Mouse (Mus musculus) limb, embryonic 12.5 days (tissue): ENCODE data around the gene Nit2. TPM values are rescaled to one million over a fixed set of nuclear protein-coding genes. Genes with fewer than 3 reads are reported as not detected.

ENCODE experiments used
- ATAC-seq: fragments of 200-750 bp; cut with Nextera tagmentation; 2 replicates; pipeline ENCODE4 v1.8.0; 2017; ENCODE audit warnings: low read depth, moderate TSS enrichment; ENCODE audit not compliant: insufficient number of reproducible peaks, insufficient read depth, low FRiP score, low TSS enrichment
- H3K27ac ChIP-seq: fragments of 300-500 bp; sonication (generic); 2 replicates; pipeline ENCODE4 v1.5.1; 2016; ENCODE audit warnings: mild to moderate bottlenecking, moderate library complexity
- H3K27me3 ChIP-seq: fragments of 300-500 bp; sonication (generic); 2 replicates; pipeline ENCODE4 v1.6.1; 2016; ENCODE audit warnings: mild to moderate bottlenecking, moderate library complexity
- H3K36me3 ChIP-seq: fragments of 300-500 bp; sonication (generic); 2 replicates; pipeline ENCODE4 v1.6.1; 2016; ENCODE audit warnings: mild to moderate bottlenecking, moderate library complexity
- H3K4me1 ChIP-seq: fragments of 300-500 bp; sonication (generic); replicated peaks from 2 replicates; pipeline ENCODE4 v1.6.1; 2016
- H3K4me2 ChIP-seq: fragments of 300-500 bp; sonication (generic); 2 replicates; pipeline ENCODE4 v1.6.1; 2016; ENCODE audit warnings: mild to moderate bottlenecking, moderate library complexity
- H3K4me3 ChIP-seq: fragments of 300-500 bp; sonication (generic); replicated peaks from 2 replicates; pipeline ENCODE4 v1.5.1; 2016; ENCODE audit warnings: mild to moderate bottlenecking
- H3K9ac ChIP-seq: fragments of 300-500 bp; sonication (generic); replicated peaks from 2 replicates; pipeline ENCODE4 v1.6.1; 2016; ENCODE audit warnings: mild to moderate bottlenecking, moderate library complexity
- H3K9me3 ChIP-seq: fragments of 300-500 bp; sonication (generic); 2 replicates; pipeline ENCODE4 v1.6.1; 2016; ENCODE audit warnings: mild to moderate bottlenecking, moderate library complexity
- WGBS: fragments of 180-500 bp; shearing (Covaris S2); methylation state at CpG from one replicate; pipeline ENCODE4 v1.1.7; 2016; 5-methylcytosine and 5-hydroxymethylcytosine counted together
- polyA plus RNA-seq: library from polyadenylated mRNA; unstranded; fragments of >200 nt; fragmentation: Nextera tagmentation; extraction: Ambion mirVana; gene quantifications from 2 replicates; pipeline ENCODE4 v1.2.1, GENCODE M21; 2016

Nit2 gene
- polyA plus RNA-seq, 1 experiment from 2014 or later, result 78.4 TPM

GRCm38 (mm10) chr16:57162841-57163240 is 4.3 kb downstream of the Nit2 start:
- Histone ChIP-seq H3K4me1 (no peaks in the 10 kb centered on the region; the same call in none of the 2 replicates), H3K4me3 (no peak overlapping the region), H3K4me2 (no peak overlapping the region), H3K27ac (no peak overlapping the region), H3K27me3 (no peaks in the 10 kb centered on the region), H3K9me3 (no peaks in the 10 kb centered on the region), H3K9ac (no peak overlapping the region), H3K36me3 (peaks cover 65% of the 10 kb centered on the region)
- ATAC-seq, result no peak
- 90% methylated on average over 5 of the region's 5 CpGs for WGBS

GRCm38 (mm10) chr16:57159835-57160234 is 7.3 kb downstream of the Nit2 start:
- WGBS, result 69% methylated on average over 7 of the region's 7 CpGs
- H3K4me3 ChIP-seq, result no peak overlapping the region
- H3K27ac ChIP-seq, result no peak overlapping the region
- H3K36me3 ChIP-seq, result peaks cover 85% of the 10 kb centered on the region
- H3K9ac ChIP-seq, result no peak overlapping the region
- H3K9me3 ChIP-seq, result no peaks in the 10 kb centered on the region
- no peaks in the 10 kb centered on the region for H3K27me3 ChIP-seq
- ATAC-seq, result no peak
- no peak overlapping the region for H3K4me2 ChIP-seq
- no peaks in the 10 kb centered on the region for H3K4me1 ChIP-seq

- no peaks in the 10 kb centered on the region for H3K4me1 ChIP-seq
- ATAC-seq, result no peak
- no peak overlapping the region for H3K27ac ChIP-seq
- H3K4me3 ChIP-seq, result no peak overlapping the region
- no peaks in the 10 kb centered on the region for H3K9me3 ChIP-seq
- no peaks in the 10 kb centered on the region for H3K27me3 ChIP-seq
- peaks cover 90% of the 10 kb centered on the region for H3K36me3 ChIP-seq
- H3K9ac ChIP-seq, result no peak overlapping the region
- WGBS, result 84% methylated on average over 4 of the region's 4 CpGs
- no peak overlapping the region for H3K4me2 ChIP-seq
Measured at GRCm38 (mm10) chr16:57157728-57158127, 9.4 kb downstream of the Nit2 start.

- H3K9me3 ChIP-seq, result no peaks in the 10 kb centered on the region
- no peak overlapping the region for H3K9ac ChIP-seq
- H3K36me3 ChIP-seq, result peaks cover 91% of the 10 kb centered on the region
- no peaks in the 10 kb centered on the region for H3K27me3 ChIP-seq
- no peak overlapping the region for H3K4me2 ChIP-seq
- H3K4me1 ChIP-seq, result no peaks in the 10 kb centered on the region
- 91% methylated on average over 4 of the region's 4 CpGs for WGBS
- ATAC-seq, result no peak
- no peak overlapping the region for H3K4me3 ChIP-seq
- no peak overlapping the region for H3K27ac ChIP-seq
Measured at GRCm38 (mm10) chr16:57157076-57157475, 10.1 kb downstream of the Nit2 start.

- Histone ChIP-seq H3K9me3 (no peaks in the 10 kb centered on the region), H3K36me3 (peaks cover 87% of the 10 kb centered on the region), H3K27me3 (no peaks in the 10 kb centered on the region), H3K4me3 (no peak overlapping the region), H3K9ac (no peak overlapping the region), H3K27ac (no peak overlapping the region), H3K4me1 (no peaks in the 10 kb centered on the region), H3K4me2 (no peak overlapping the region)
- no peak for ATAC-seq
Measured at GRCm38 (mm10) chr16:57155899-57156298, 11.2 kb downstream of the Nit2 start.

GRCm38 (mm10) chr16:57151437-57151836 is 15.7 kb downstream of the Nit2 start:
- Histone ChIP-seq H3K9me3 (no peaks in the 10 kb centered on the region), H3K36me3 (peaks cover 79% of the 10 kb centered on the region), H3K27me3 (no peaks in the 10 kb centered on the region), H3K4me1 (no peaks in the 10 kb centered on the region), H3K4me3 (no peak overlapping the region), H3K27ac (no peak overlapping the region), H3K9ac (no peak overlapping the region), H3K4me2 (no peak overlapping the region)
- WGBS, result 96% methylated on average over 4 of the region's 4 CpGs
- no peak for ATAC-seq

- Histone ChIP-seq H3K36me3 (peaks cover 73% of the 10 kb centered on the region), H3K27me3 (no peaks in the 10 kb centered on the region), H3K4me3 (no peak overlapping the region), H3K4me1 (no peaks in the 10 kb centered on the region), H3K9me3 (no peaks in the 10 kb centered on the region), H3K9ac (no peak overlapping the region), H3K27ac (no peak overlapping the region), H3K4me2 (no peak overlapping the region)
- ATAC-seq, result no peak
- 89% methylated on average over 5 of the region's 5 CpGs for WGBS
Measured at GRCm38 (mm10) chr16:57144741-57145140, 22.4 kb downstream of the Nit2 start.

GRCm38 (mm10) chr16:57133611-57134010 is 33.5 kb downstream of the Nit2 start:
- H3K4me1 ChIP-seq, result no peaks in the 10 kb centered on the region; the same call in 1 of the 2 replicates
- H3K9ac ChIP-seq, result no peak overlapping the region
- H3K9me3 ChIP-seq, result no peaks in the 10 kb centered on the region
- no peak overlapping the region for H3K4me3 ChIP-seq
- no peak overlapping the region for H3K4me2 ChIP-seq
- peaks cover 42% of the 10 kb centered on the region for H3K36me3 ChIP-seq
- H3K27me3 ChIP-seq, result no peaks in the 10 kb centered on the region
- ATAC-seq, result no peak
- WGBS, result 92% methylated on average over 6 of the region's 6 CpGs
- H3K27ac ChIP-seq, result no peak overlapping the region

GRCm38 (mm10) chr16:57132326-57132725 is 34.8 kb downstream of the Nit2 start:
- Histone ChIP-seq H3K36me3 (peaks cover 31% of the 10 kb centered on the region), H3K27me3 (no peaks in the 10 kb centered on the region), H3K4me2 (no peak overlapping the region), H3K4me1 (no peaks in the 10 kb centered on the region; the same call in 1 of the 2 replicates), H3K9me3 (no peaks in the 10 kb centered on the region), H3K27ac (no peak overlapping the region), H3K4me3 (no peak overlapping the region), H3K9ac (no peak overlapping the region)
- 90% methylated on average over 1 of the region's 1 CpGs for WGBS
- no peak for ATAC-seq

GRCm38 (mm10) chr16:57131544-57131943 is 35.6 kb downstream of the Nit2 start:
- H3K4me2 ChIP-seq, result no peak overlapping the region
- no peak for ATAC-seq

GRCm38 (mm10) chr16:57130752-57131400 is 36.3 kb downstream of the Nit2 start:
- 82% methylated on average over 3 of the region's 3 CpGs for WGBS
- Histone ChIP-seq H3K9ac (no peak overlapping the region), H3K4me3 (no peak overlapping the region), H3K4me2 (no peak overlapping the region), H3K27ac (no peak overlapping the region), H3K9me3 (no peaks in the 10 kb centered on the region), H3K36me3 (peaks cover 16% of the 10 kb centered on the region), H3K4me1 (peaks cover 3% of the 10 kb centered on the region; the same call in 1 of the 2 replicates), H3K27me3 (no peaks in the 10 kb centered on the region)
- no peak for ATAC-seq

More at GRCm38 (mm10) chr16:57131544-57131943, 35.6 kb downstream of the Nit2 start:
- H3K36me3 ChIP-seq, result peaks cover 23% of the 10 kb centered on the region
- H3K9ac ChIP-seq, result no peak overlapping the region
- 81% methylated on average over 4 of the region's 4 CpGs for WGBS
- H3K9me3 ChIP-seq, result no peaks in the 10 kb centered on the region
- no peaks in the 10 kb centered on the region; the same call in 1 of the 2 replicates for H3K4me1 ChIP-seq
- no peak overlapping the region for H3K4me3 ChIP-seq
- no peaks in the 10 kb centered on the region for H3K27me3 ChIP-seq
- no peak overlapping the region for H3K27ac ChIP-seq

- H3K27me3 ChIP-seq, result no peaks in the 10 kb centered on the region
- no peaks in the 10 kb centered on the region for H3K36me3 ChIP-seq
- no peaks in the 10 kb centered on the region for H3K9me3 ChIP-seq
- H3K27ac ChIP-seq, result no peak overlapping the region
- no peak overlapping the region for H3K9ac ChIP-seq
- WGBS, result 95% methylated on average over 2 of the region's 2 CpGs
- ATAC-seq, result no peak
- no peak overlapping the region for H3K4me2 ChIP-seq
- H3K4me1 ChIP-seq, result peaks cover 14% of the 10 kb centered on the region
- no peak overlapping the region for H3K4me3 ChIP-seq
Measured at GRCm38 (mm10) chr16:57127825-57128224, 39.3 kb downstream of the Nit2 start.
